Mouse (Mus musculus): ENCODE measurements around the gene Cdk2ap2. TPM values are rescaled to one million over a fixed set of nuclear protein-coding genes. Genes with fewer than 3 reads are reported as not detected.

Gene Cdk2ap2
- polyA plus RNA-seq, 1 experiment: 140 TPM

- no peaks in the 10 kb centered on the region for H3K36me3 ChIP-seq (replicated peaks; ENCODE audit: low read length)
- TF ChIP-seq GATA1 (IDR thresholded peaks at IDR 0.05; ENCODE audit: borderline replicate concordance, low read length) (no peak), FLI1 (IDR thresholded peaks at IDR 0.05; ENCODE audit: low read length) (no peak)
- peaks cover 46% of the 10 kb centered on the region for H3K27me3 ChIP-seq (replicated peaks)
- no peaks in the 10 kb centered on the region for H3K9me3 ChIP-seq
- H3K4me3 ChIP-seq (replicated peaks): peak overlapping the region; percentile 4
- peaks cover 49% of the 10 kb centered on the region for H3K4me1 ChIP-seq
Observed at GRCm38 (mm10) chr19:4090446-4090845, 6.5 kb upstream of the Cdk2ap2 start.

DNA sequence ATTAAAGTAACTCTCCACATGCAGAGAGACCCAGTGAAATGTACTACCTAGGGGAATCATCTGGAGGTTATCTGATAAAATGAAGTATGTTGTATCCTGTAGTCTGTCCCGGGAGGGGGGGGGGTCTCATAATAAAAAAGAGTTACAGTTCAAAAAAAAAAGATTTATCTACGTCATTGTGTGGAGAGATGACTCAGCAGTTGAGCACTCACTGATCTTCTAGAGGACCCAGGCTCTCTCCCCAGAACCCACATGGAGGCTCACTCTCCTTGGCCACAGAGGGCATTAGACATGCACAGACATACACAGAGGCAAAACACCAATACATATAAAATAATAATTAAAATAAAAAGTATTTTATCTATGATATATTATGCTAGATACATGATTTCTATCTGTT, 5.6 kb upstream of the Cdk2ap2 start:
- no peaks in the 10 kb centered on the region for H3K9me3 ChIP-seq
- peaks cover 45% of the 10 kb centered on the region for H3K4me1 ChIP-seq
- peaks cover 36% of the 10 kb centered on the region for H3K27me3 ChIP-seq (replicated peaks)
- TF ChIP-seq GATA1 (IDR thresholded peaks at IDR 0.05; ENCODE audit: borderline replicate concordance, low read length) (no peak), FLI1 (IDR thresholded peaks at IDR 0.05; ENCODE audit: low read length) (no peak)
- H3K36me3 ChIP-seq (replicated peaks; ENCODE audit: low read length): no peaks in the 10 kb centered on the region
- no peak overlapping the region for H3K4me3 ChIP-seq (replicated peaks)

GRCm38 (mm10) chr19:4092750-4093149, 4.2 kb upstream of the Cdk2ap2 start:
- Histone ChIP-seq H3K4me1 (peaks cover 43% of the 10 kb centered on the region), H3K27me3 (replicated peaks) (peaks cover 27% of the 10 kb centered on the region), H3K4me3 (replicated peaks) (no peak overlapping the region), H3K9me3 (no peaks in the 10 kb centered on the region), H3K36me3 (replicated peaks; ENCODE audit: low read length) (no peaks in the 10 kb centered on the region)
- TF ChIP-seq FLI1 (IDR thresholded peaks at IDR 0.05; ENCODE audit: low read length) (no peak), GATA1 (IDR thresholded peaks at IDR 0.05; ENCODE audit: borderline replicate concordance, low read length) (no peak)

DNA sequence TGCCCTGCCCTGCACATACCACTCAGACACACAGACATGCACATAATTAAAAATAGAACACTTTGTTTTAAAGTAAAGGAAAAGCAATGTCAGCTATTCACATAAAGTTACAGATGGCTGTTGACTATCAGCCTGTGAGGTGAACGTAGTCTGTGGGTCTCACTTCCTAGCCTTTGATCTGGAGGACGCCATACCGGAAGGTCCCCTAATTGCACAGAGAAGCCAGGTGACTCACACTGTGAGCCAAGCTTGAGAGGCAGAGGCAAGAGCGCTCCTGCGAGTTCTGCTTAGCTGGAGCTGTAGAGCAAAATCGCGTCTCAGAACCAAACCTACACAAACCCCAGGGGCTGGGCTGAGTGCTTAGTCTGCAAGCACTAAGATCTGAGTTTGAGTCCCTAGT, 3.2 kb upstream of the Cdk2ap2 start:
- Histone ChIP-seq H3K36me3 (replicated peaks; ENCODE audit: low read length) (peaks cover 10% of the 10 kb centered on the region), H3K4me1 (peaks cover 45% of the 10 kb centered on the region), H3K9me3 (no peaks in the 10 kb centered on the region), H3K27me3 (replicated peaks) (peaks cover 22% of the 10 kb centered on the region), H3K4me3 (replicated peaks) (no peak overlapping the region)
- TF ChIP-seq FLI1 (IDR thresholded peaks at IDR 0.05; ENCODE audit: low read length): no peak
- TF ChIP-seq GATA1 (IDR thresholded peaks at IDR 0.05; ENCODE audit: borderline replicate concordance, low read length): no peak

GRCm38 (mm10) chr19:4094348-4094747, 2.6 kb upstream of the Cdk2ap2 start:
- Histone ChIP-seq H3K27me3 (replicated peaks) (peaks cover 16% of the 10 kb centered on the region), H3K36me3 (replicated peaks; ENCODE audit: low read length) (peaks cover 11% of the 10 kb centered on the region), H3K4me1 (peaks cover 51% of the 10 kb centered on the region), H3K4me3 (replicated peaks) (no peak overlapping the region), H3K9me3 (no peaks in the 10 kb centered on the region)
- TF ChIP-seq FLI1 (IDR thresholded peaks at IDR 0.05; ENCODE audit: low read length) (no peak), GATA1 (IDR thresholded peaks at IDR 0.05; ENCODE audit: borderline replicate concordance, low read length) (no peak)

DNA sequence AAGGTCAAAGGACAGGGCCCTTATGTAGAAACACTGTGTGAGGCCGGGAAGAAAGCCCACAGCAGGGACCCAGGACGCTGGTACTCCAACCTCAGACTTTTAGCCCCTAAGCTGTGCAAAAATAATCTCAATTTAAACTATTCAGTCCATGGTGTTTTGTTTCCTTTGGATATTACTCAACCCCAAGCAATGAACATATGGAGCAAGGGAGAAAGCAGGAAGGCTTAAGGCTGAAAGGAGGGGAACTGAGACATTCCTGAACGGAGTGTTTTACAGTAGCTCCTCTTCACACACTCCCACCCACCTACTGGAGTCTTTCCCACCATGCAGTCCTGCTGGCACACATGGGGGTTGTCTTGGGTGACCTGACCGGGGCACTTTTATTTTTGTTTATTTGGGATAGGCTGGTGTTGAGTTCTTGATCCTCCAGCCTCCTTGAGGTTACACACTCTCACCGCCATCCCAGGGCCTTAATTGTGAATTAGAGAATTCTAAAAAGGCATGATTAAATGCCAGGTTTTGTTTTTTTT, 2.1 kb upstream of the Cdk2ap2 start:
- Histone ChIP-seq H3K9me3 (no peaks in the 10 kb centered on the region), H3K4me3 (replicated peaks) (no peak overlapping the region), H3K4me1 (peaks cover 55% of the 10 kb centered on the region), H3K27me3 (replicated peaks) (peaks cover 13% of the 10 kb centered on the region), H3K36me3 (replicated peaks; ENCODE audit: low read length) (peaks cover 11% of the 10 kb centered on the region)
- no peak for TF ChIP-seq FLI1 (IDR thresholded peaks at IDR 0.05; ENCODE audit: low read length)
- TF ChIP-seq GATA1 (IDR thresholded peaks at IDR 0.05; ENCODE audit: borderline replicate concordance, low read length): no peak

DNA sequence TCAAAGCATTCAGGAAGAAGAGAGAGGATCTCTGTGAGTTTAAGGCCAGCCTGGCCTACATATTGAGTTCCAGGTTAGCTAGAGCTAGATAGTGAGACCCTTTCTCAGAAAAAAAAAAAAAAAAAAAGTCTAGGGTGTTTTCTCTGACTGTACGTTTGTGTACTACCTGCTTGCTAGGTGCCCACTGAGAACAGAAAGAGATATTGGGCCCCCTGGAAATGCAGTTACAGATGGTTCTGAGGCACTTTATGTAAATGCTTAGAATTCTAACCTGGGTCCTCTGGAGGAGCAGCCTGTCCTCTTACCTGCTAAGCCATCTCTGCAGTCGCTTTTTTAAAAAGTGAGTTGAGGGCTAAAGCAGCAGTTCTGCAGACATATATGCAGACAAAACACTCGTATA, 1.2 kb upstream of the Cdk2ap2 start:
- peaks cover 7% of the 10 kb centered on the region for H3K27me3 ChIP-seq (replicated peaks)
- H3K4me1 ChIP-seq: peaks cover 59% of the 10 kb centered on the region
- H3K9me3 ChIP-seq: no peaks in the 10 kb centered on the region
- TF ChIP-seq GATA1 (IDR thresholded peaks at IDR 0.05; ENCODE audit: borderline replicate concordance, low read length) (no peak), FLI1 (IDR thresholded peaks at IDR 0.05; ENCODE audit: low read length) (no peak)
- peaks cover 11% of the 10 kb centered on the region for H3K36me3 ChIP-seq (replicated peaks; ENCODE audit: low read length)
- no peak overlapping the region for H3K4me3 ChIP-seq (replicated peaks)

- H3K36me3 ChIP-seq (replicated peaks; ENCODE audit: low read length): peaks cover 28% of the 10 kb centered on the region
- H3K27me3 ChIP-seq (replicated peaks): peaks cover 6% of the 10 kb centered on the region
- TF ChIP-seq GATA1 (IDR thresholded peaks at IDR 0.05; ENCODE audit: borderline replicate concordance, low read length): no peak
- TF ChIP-seq FLI1 (IDR thresholded peaks at IDR 0.05; ENCODE audit: low read length): no peak
- no peaks in the 10 kb centered on the region for H3K9me3 ChIP-seq
- peak overlapping the region; percentile 96 for H3K4me3 ChIP-seq (replicated peaks)
- peaks cover 66% of the 10 kb centered on the region for H3K4me1 ChIP-seq
Observed at GRCm38 (mm10) chr19:4097441-4097825, 451 bp downstream of the Cdk2ap2 start.

- H3K27me3 ChIP-seq (replicated peaks): no peaks in the 10 kb centered on the region
- H3K4me3 ChIP-seq (replicated peaks): peak overlapping the region; percentile 96
- TF ChIP-seq GATA1 (IDR thresholded peaks at IDR 0.05; ENCODE audit: borderline replicate concordance, low read length) (no peak), FLI1 (IDR thresholded peaks at IDR 0.05; ENCODE audit: low read length) (no peak)
- peaks cover 69% of the 10 kb centered on the region for H3K4me1 ChIP-seq
- peaks cover 37% of the 10 kb centered on the region for H3K36me3 ChIP-seq (replicated peaks; ENCODE audit: low read length)
- no peaks in the 10 kb centered on the region for H3K9me3 ChIP-seq
Observed at GRCm38 (mm10) chr19:4098426-4098825, 1.4 kb downstream of the Cdk2ap2 start.

DNA sequence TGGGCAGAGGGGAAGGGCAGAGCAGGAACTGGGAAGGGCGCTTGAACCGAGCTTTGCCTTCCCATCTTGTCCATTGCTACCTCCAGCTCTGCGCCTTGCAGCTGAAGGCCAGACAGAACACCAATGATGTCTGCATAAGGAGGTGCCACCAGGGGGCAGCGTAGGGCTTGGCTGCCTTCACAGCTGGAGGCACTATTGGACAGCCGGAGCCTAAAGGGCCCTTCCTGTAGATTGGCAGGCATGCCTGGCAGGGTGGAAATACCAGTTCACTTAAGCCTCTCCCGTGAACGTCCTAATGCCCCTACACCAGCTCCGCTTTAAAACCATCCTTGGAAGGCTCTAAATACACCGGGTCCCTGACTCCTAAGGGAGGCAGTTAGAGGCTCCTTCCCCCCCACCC, 2.1 kb downstream of the Cdk2ap2 start:
- no peak for TF ChIP-seq GATA1 (IDR thresholded peaks at IDR 0.05; ENCODE audit: borderline replicate concordance, low read length)
- TF ChIP-seq FLI1 (IDR thresholded peaks at IDR 0.05; ENCODE audit: low read length): no peak
- H3K4me3 ChIP-seq (replicated peaks): peak overlapping the region; percentile 100
- H3K36me3 ChIP-seq (replicated peaks; ENCODE audit: low read length): peaks cover 44% of the 10 kb centered on the region
- H3K27me3 ChIP-seq (replicated peaks): no peaks in the 10 kb centered on the region
- no peaks in the 10 kb centered on the region for H3K9me3 ChIP-seq
- H3K4me1 ChIP-seq: peaks cover 74% of the 10 kb centered on the region
